Mouse (Mus musculus) stomach, adult 2 months (tissue): ENCODE results near the gene Mc1r. TPM values are rescaled to one million over a fixed set of nuclear protein-coding genes. Genes with fewer than 3 reads are reported as not detected.

ENCODE experiments used
- polyA plus RNA-seq: library from polyadenylated mRNA; depleted of rRNA; stranded (reverse); fragments of >200 nt; gene quantifications from 2 replicates; pipeline ENCODE4 v1.2.3, GENCODE M21; 2012; rRNA removed

Mc1r gene
- polyA plus RNA-seq: not detected in 2 replicates

GRCm38 (mm10) chr8:123406786-123407185 is at the start of gene Mc1r:
Mc1r (plus strand) TSS chr8:123407107.

GRCm38 (mm10) chr8:123373403-123374238 is 33.3 kb upstream of the Mc1r start, which contains the start of gene Tcf25:
Tcf25 (plus strand) TSS chr8:123373753.

GRCm38 (mm10) chr8:123411246-123411645 is 4.3 kb downstream of the Mc1r start, which contains the start of gene Tubb3:
Tubb3 (plus strand) TSS chr8:123411424.

GRCm38 (mm10) chr8:123423441-123423840 is 16.5 kb downstream of the Mc1r start, which contains the start of gene Def8:
Def8 (plus strand) TSS chr8:123423527.

Other genes with a start within 250 kb of the Mc1r start
- gene Sult5a1, start 248.8 kb upstream of the Mc1r start, polyA plus RNA-seq: 0.33 and 2.9 TPM in 2 replicates
- gene Dpep1, start 220.9 kb upstream of the Mc1r start, polyA plus RNA-seq: 7.0 and 7.4 TPM in 2 replicates
- gene Chmp1a, start 194.3 kb upstream of the Mc1r start, polyA plus RNA-seq: 64.7 and 76.1 TPM in 2 replicates
- 0.19 and 0.96 TPM in 2 replicates for gene Spata33, start 194.3 kb upstream of the Mc1r start, polyA plus RNA-seq
- 25.0 and 25.3 TPM in 2 replicates for gene Cdk10, start 182.3 kb upstream of the Mc1r start, polyA plus RNA-seq
- gene Spata2l, start 170.9 kb upstream of the Mc1r start, polyA plus RNA-seq: 4.4 and 7.0 TPM in 2 replicates
- gene Zfp276, start 152.9 kb upstream of the Mc1r start, polyA plus RNA-seq: 12.0 and 14.9 TPM in 2 replicates
- gene Vps9d1, start 152.8 kb upstream of the Mc1r start, polyA plus RNA-seq: 42.1 and 58.2 TPM in 2 replicates
- 5.6 and 11.0 TPM in 2 replicates for gene Fanca, start 88.5 kb upstream of the Mc1r start, polyA plus RNA-seq
- 26.4 and 34.4 TPM in 2 replicates for gene Spire2, start 74.4 kb upstream of the Mc1r start, polyA plus RNA-seq
- 64.3 and 69.0 TPM in 2 replicates for gene Tcf25, start 33.4 kb upstream of the Mc1r start, polyA plus RNA-seq
- gene Tubb3, start 4.3 kb downstream of the Mc1r start, polyA plus RNA-seq: 7.0 and 9.8 TPM in 2 replicates
- gene Def8, start 16.4 kb downstream of the Mc1r start, polyA plus RNA-seq: 10.6 and 17.1 TPM in 2 replicates
- gene Afg3l1, start 70.8 kb downstream of the Mc1r start, polyA plus RNA-seq: 10.1 and 12.7 TPM in 2 replicates
- 0.52 and 0.58 TPM in 2 replicates for gene Dbndd1, start 108.4 kb downstream of the Mc1r start, polyA plus RNA-seq
- 3.0 and 3.3 TPM in 2 replicates for gene Gas8, start 111.7 kb downstream of the Mc1r start, polyA plus RNA-seq
- 12.6 and 14.0 TPM in 2 replicates for gene Rhou, start 246.8 kb downstream of the Mc1r start, polyA plus RNA-seq